Mouse (Mus musculus) activated CD4-positive, CD25-positive, alpha-beta regulatory T cell (primary cell): ENCODE results near the gene Vsig2. TPM values are rescaled to one million over a fixed set of nuclear protein-coding genes. Genes with fewer than 3 reads are reported as not detected.

ENCODE experiments used
- polyA plus RNA-seq, 2 experiments: library from polyadenylated mRNA; unstranded; fragments of 100-300 nt; shearing (Covaris generic); gene quantifications; one replicate each; pipeline ENCODE4 v1.2.1; 2017

Gene Vsig2
- polyA plus RNA-seq: not detected

GRCm38 (mm10) chr9:37539170-37540025 lies at the start of gene Vsig2:
Gene Vsig2 (plus strand): TSS chr9:37539255.

GRCm38 (mm10) chr9:37527396-37528224 lies 11.4 kb upstream of the Vsig2 start, which contains the start of gene Esam:
Gene Esam (plus strand): TSS chr9:37528078.

DNA sequence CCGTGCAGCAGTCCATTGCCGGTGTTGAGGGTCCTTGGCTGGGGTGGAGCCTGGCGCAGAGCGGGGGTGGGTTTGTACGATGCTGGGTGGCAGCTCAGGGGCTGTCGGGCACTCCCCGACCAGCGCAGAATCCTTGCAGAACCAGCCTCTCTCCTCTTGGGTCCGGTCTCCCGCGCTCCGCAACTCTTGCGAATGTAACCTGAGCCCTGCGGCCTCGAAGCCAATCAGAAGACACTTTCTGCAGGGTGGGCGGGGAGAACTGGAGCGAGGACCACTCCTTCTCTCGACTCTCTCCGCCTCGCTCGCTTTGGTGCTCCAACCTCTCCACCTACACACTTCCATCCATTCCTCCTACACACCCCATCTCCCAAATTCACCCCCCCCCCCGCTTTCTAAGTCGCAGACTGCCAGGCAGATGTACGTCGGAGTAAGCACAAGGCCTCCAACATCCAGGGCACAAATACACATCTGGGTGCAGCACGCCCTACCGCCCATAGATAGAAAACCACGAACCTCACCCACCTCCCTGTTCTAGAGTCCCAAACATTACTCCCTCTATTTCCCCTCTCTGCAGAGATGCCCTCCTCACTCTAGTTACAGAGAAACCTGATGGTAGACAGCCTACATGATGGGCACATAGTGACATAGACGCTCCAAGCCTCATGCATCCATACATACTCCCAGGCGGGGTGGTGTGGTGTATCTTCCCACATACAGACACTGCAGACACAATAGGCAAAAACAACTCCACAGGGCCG lies 13.7 kb downstream of the Vsig2 start, which contains the start of gene Nrgn:
Gene Nrgn, minus strand, starts transcription at position 369 of the 758 bp plus-strand sequence.

DNA sequence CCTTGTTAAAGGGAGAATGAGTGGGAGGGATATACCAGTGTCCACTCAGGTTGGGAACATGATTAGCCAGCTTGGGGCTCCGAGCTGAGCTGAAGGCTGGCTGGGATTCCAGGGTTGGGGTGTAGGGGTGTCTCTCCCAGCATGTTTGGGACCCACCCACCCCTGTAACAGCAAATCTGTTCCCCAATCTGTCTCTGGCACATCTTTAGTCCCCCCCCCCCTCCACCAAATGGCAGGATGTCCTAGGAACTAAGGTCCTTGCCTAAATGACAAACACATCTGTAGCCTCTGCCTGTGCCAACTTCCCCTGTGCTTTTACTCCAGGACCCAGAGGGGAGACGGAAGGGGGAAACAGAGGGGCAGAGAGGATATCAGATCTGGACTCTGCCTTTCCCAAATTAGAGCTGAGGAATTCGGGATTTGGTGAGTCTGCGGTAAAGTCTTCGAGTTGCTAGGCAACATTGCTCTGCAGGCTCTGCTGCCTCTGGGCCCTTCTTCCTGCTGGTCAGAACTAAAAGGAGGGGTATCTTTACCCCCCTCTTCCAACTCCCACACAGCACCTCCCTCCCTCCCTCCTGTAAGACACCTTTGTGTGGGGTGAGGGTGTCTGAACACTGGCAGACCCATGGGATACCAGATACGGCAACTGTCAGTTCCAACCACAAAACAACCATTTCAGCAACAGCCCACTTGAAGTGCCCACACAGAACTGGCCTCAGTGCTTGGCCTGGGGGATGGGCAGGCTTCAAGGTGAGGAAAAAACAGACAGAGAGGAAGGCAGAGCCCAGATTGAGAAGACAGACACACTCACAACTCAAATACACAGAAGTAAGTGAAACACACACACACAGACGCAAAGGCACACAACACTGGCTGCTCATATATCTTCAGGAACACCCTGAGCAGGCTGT lies 16.0 kb downstream of the Vsig2 start, which contains the start of gene Siae:
Gene Siae, plus strand, starts transcription at position 861 of the 911 bp plus-strand sequence.

Other genes with a start within 250 kb of the Vsig2 start
- 1 to 10 TPM; 3.1 to 5.1 TPM for gene Ccdc15, start 190.8 kb upstream of the Vsig2 start, polyA plus RNA-seq
- not detected for gene Hepacam, start 171.9 kb upstream of the Vsig2 start, polyA plus RNA-seq
- gene Robo4, start 137.4 kb upstream of the Vsig2 start, polyA plus RNA-seq: under 1 TPM in 1 of 2 experiments, not detected in 1; 0.12 TPM
- under 1 TPM in 1 of 2 experiments, not detected in 1; 0.20 TPM for gene Robo3, start 106.0 kb upstream of the Vsig2 start, polyA plus RNA-seq
- 10 to 100 TPM; 18.1 to 19.9 TPM for gene Msantd2, start 49.9 kb upstream of the Vsig2 start, polyA plus RNA-seq
- under 1 TPM; 0.42 to 0.69 TPM for gene Esam, start 11.2 kb upstream of the Vsig2 start, polyA plus RNA-seq
- gene Nrgn, start 13.6 kb downstream of the Vsig2 start, polyA plus RNA-seq: 1 to 10 TPM; 1.5 to 3.2 TPM
- 10 to 100 TPM in 1 of 2 experiments, 1 to 10 TPM in 1; 8.5 to 13.0 TPM for gene Siae, start 16.4 kb downstream of the Vsig2 start, polyA plus RNA-seq
- gene Spa17, start 74.5 kb downstream of the Vsig2 start, polyA plus RNA-seq: 1 to 10 TPM in 1 of 2 experiments, under 1 TPM in 1; 0.55 to 1.2 TPM
- 100 to 1,000 TPM; 145 to 146 TPM for gene Tbrg1, start 118.1 kb downstream of the Vsig2 start, polyA plus RNA-seq
- not detected for gene Panx3, start 130.0 kb downstream of the Vsig2 start, polyA plus RNA-seq
- gene Olfr160, start 177.0 kb downstream of the Vsig2 start, polyA plus RNA-seq: under 1 TPM; 0.23 to 0.60 TPM
- under 1 TPM in 1 of 2 experiments, not detected in 1; 0.18 TPM for gene Olfr874, start 205.9 kb downstream of the Vsig2 start, polyA plus RNA-seq
- gene Olfr875, start 232.6 kb downstream of the Vsig2 start, polyA plus RNA-seq: under 1 TPM in 1 of 2 experiments, not detected in 1; 0.10 TPM